Mouse (Mus musculus): Measurements from ENCODE around the gene Gm15155. TPM values are rescaled to one million over a fixed set of nuclear protein-coding genes. Genes with fewer than 3 reads are reported as not detected.
"Not testable (repeated sequence)": the region's sequence is repeated elsewhere in the genome, so short reads cannot be mapped to it uniquely, and the experiment has no call there.

Gene Gm15155
- polyA plus RNA-seq, 1 experiment from 2014 or later = not detected

DNA sequence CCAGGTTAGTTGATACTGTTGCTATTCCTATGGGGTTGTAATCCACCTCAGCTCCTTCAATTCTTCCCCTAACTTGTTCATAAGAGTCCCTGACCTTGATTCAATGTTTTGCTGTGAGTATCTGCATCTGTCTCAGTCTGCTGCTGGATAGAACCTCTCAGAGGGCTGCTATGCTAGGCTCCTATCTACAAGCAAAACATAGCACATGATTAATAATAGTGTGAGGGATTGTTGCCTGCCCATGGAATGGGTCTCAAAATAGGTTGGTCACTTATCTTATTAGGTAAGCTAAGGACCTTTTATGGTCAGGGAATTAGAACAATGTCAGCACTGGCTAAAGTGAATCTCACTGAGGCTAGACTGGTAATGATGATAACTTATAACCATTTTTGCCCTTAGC, 547.0 kb downstream of the Gm15155 start:
- Histone ChIP-seq H3K36me3 (no peaks in the 10 kb centered on the region), H3K4me3 (no peak overlapping the region), H3K9ac (no peak overlapping the region), H3K27me3 (no peaks in the 10 kb centered on the region), H3K4me1 (no peaks in the 10 kb centered on the region), H3K9me3 (replicated peaks) (no peaks in the 10 kb centered on the region), H3K27ac (no peak overlapping the region), H3K4me2 (replicated peaks) (no peak overlapping the region)
- no peak for ATAC-seq (ENCODE audit: low FRiP score)

DNA sequence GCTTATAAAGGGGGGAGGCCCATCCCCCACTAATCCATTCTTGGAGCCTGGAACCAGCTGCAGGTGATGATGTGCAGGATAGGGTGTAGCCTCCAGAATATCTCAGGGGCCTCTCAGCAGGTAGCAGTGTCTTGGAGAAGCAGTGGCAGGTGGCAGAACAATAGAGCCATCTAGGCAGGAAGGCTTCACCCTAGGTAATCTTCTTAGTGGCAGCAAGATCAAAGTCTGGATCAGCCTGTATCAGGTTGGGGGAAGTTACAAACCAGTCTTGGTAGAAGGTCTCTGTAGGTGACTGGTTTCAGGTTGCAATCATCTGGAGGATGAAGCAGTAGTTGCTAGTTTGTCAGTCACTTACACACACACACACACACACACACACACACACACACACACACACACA, 679.3 kb downstream of the Gm15155 start:
- ATAC-seq (ENCODE audit: low FRiP score); H3K9ac ChIP-seq; H3K27ac ChIP-seq; H3K27me3 ChIP-seq; H3K4me1 ChIP-seq; H3K36me3 ChIP-seq; H3K9me3 ChIP-seq (replicated peaks); H3K4me3 ChIP-seq; H3K4me2 ChIP-seq (replicated peaks): not testable (repeated sequence)

Other genes starting within 250 kb of the Gm15155 start
- 4.1 and 4.5 TPM in 2 replicates for gene Ptchd1, start 927 bp upstream of the Gm15155 start, polyA plus RNA-seq (2016; fragmentation: Nextera tagmentation; extraction: Ambion mirVana)

All from hindbrain, embryonic 12.5 days (tissue).